Mouse (Mus musculus): Measurements from ENCODE around the gene Atrx. TPM values are rescaled to one million over a fixed set of nuclear protein-coding genes. Genes with fewer than 3 reads are reported as not detected.
A peak's percentile ranks its signal among the peaks of the same experiment; 100 is the strongest.

Gene Atrx
- polyA plus RNA-seq, 1 experiment from 2014 or later: 182 TPM

DNA sequence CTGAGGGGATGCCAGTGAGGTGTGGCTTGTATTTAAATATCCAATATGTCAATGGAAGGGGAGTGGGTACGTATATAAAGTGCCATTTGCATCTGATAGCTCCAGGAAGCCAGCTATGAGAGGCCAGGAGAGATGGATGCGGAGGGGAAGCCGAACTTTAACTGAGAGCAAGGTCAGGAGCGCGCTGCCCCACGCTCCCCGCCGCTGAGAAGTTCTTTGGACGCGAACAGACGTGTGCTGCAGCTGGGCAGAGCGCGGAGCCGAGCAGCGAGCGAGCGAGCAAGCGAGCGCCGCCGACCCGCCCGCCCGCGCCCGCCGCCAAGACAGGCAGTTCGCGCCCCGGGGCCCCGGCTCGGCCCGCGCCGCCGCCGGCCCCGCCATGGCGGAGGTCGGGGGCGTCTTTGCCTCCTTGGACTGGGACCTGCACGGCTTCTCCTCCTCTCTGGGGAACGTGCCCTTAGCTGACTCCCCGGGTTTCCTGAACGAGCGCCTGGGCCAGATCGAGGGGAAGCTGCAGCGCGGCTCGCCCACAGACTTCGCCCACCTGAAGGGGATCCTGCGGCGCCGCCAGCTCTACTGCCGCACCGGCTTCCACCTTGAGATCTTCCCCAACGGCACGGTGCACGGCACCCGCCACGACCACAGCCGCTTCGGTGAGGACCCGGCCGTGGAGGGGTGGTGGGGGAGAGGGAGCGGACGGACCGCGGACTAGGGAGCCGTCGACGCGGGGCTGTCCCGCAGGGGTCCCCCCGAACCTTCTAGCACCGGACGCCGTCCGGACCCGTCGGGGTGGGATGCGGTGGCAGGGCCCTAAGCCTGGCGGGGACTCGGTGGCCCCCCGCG, 164.8 kb downstream of the Atrx start, which contains the start of gene Fgf16:
Gene Fgf16 (plus strand): TSS at position 118 of the 843 bp plus-strand sequence.
- Histone ChIP-seq H3K9me3 (no peaks in the 10 kb centered on the region), H3K4me1 (peaks cover 15% of the 10 kb centered on the region), H3K36me3 (replicated peaks) (no peaks in the 10 kb centered on the region), H3K27me3 (ENCODE audit: poor library complexity, severe bottlenecking) (peaks cover 93% of the 10 kb centered on the region), H3K27ac (no peak within 1 kb of the TSS), H3K4me3 (peak within 1 kb of the TSS; percentile 50)
- DNase-seq (ENCODE audit: extremely low spot score, low spot score): peak; percentile 16
- 12% methylated on average over 57 of the region's 86 CpGs for WGBS

DNA sequence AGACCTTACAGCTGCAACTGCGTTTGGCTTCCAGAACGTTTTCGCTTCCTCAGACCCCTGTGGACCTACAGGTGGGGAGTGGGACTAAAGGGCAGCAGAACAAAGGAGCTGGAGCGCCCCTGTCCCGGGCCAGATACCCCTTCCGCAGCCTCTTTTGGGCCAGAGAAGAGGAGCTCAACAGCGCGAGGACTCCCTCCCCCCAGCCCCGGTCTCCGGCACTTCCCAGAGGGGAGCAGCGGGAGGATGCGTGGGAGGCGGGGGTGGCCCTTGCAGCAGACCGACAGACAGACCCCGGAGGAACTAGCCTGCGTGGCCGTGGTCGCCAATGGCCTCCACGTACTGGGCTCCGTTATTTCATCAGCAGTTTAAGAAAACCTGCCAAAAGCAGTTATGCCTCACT, 165.6 kb downstream of the Atrx start:
- DNase-seq (ENCODE audit: extremely low spot score, low spot score): peak; percentile 26
- H3K4me1 ChIP-seq: peaks cover 15% of the 10 kb centered on the region
- H3K4me3 ChIP-seq: peak overlapping the region; percentile 50
- no peak overlapping the region for H3K27ac ChIP-seq
- H3K36me3 ChIP-seq (replicated peaks): no peaks in the 10 kb centered on the region
- H3K27me3 ChIP-seq (ENCODE audit: poor library complexity, severe bottlenecking): peaks cover 86% of the 10 kb centered on the region
- 18% methylated on average over 20 of the region's 20 CpGs for WGBS
- no peaks in the 10 kb centered on the region for H3K9me3 ChIP-seq

DNA sequence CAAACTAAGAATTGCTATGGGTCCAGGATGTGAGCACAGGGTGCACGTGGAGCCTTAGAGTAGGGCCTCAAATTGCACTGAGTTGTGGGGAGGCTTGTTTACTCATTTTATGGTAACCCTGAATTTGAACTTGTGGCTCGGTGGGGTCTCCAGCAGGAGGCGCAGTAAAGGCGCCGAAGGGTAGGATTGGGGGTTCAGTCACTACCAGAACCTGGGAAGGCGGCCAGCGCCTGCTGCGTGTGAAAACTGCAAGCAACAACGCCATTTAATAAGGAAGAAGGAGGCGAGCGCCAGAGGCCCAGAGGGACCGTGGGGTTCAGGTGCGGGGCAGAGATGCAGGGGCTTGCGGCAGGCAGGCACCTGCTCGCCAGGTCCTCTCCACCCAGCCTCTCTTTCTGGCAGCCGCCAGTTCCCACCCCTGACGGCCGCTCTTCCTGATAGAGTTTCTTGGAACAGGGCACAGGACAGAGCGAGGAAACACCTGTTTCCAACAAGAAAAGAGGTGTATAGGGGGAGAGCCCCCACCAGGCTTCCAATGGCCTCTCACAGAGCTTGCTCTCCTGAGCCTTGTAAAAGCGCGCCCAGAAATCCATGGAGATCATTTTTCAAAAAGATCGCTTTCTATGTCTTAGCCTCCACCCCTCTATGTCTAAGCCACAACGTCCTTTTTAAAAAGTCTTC, 166.2 kb downstream of the Atrx start:
- no peaks in the 10 kb centered on the region for H3K9me3 ChIP-seq
- peak overlapping the region; percentile 50 for H3K4me3 ChIP-seq
- H3K27me3 ChIP-seq (ENCODE audit: poor library complexity, severe bottlenecking): peaks cover 81% of the 10 kb centered on the region
- no peak overlapping the region for H3K27ac ChIP-seq
- peaks cover 15% of the 10 kb centered on the region for H3K4me1 ChIP-seq
- H3K36me3 ChIP-seq (replicated peaks): no peaks in the 10 kb centered on the region
- peak; percentile 14 for DNase-seq (ENCODE audit: extremely low spot score, low spot score)
- 18% methylated on average over 23 of the region's 23 CpGs for WGBS

Other genes starting within 250 kb of the Atrx start
- 0.09 TPM in 2 replicates for gene Fgf16, start 165.1 kb downstream of the Atrx start, polyA plus RNA-seq (2016; fragmentation: Nextera tagmentation; extraction: Ambion mirVana)
- 42.2 and 46.3 TPM in 2 replicates for gene Magt1, start 82.5 kb upstream of the Atrx start, polyA plus RNA-seq (2016; fragmentation: Nextera tagmentation; extraction: Ambion mirVana)
- 285 and 325 TPM in 2 replicates for gene Cox7b, start 86.3 kb upstream of the Atrx start, polyA plus RNA-seq (2016; fragmentation: Nextera tagmentation; extraction: Ambion mirVana)
- gene Atp7a, start 97.9 kb upstream of the Atrx start, polyA plus RNA-seq (2016; fragmentation: Nextera tagmentation; extraction: Ambion mirVana): 17.9 and 19.2 TPM in 2 replicates
- 0.10 and 0.12 TPM in 2 replicates for gene Tlr13, start 213.8 kb upstream of the Atrx start, polyA plus RNA-seq (2016; fragmentation: Nextera tagmentation; extraction: Ambion mirVana)